In the genomic region with DNA sequence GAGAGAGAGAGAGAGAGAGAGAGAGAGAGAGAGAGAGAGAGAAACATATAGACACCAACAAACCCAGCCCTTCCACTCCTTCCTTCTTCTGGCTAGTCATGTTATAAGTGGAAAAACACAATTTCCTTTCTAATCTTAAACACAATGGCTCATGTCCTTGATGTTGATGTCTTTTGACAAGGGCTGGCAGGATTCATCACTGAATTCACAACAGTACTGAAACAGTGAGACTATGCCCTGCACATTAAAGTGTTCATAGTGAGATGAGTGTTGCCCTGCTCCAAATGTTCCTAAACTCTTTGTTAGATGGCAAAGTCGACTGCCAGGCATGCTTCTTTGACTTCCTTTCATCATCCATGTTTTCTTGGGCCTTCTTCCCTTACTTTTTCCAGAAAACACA, we compare ENCODE assay signal across 22 mouse cellular contexts. TPM values are rescaled to one million over a fixed set of nuclear protein-coding genes. Genes with fewer than 3 reads are reported as not detected.
DNase-seq lines count a peak whose midpoint lies in the region; ATAC-seq and TF ChIP-seq lines count a peak whose summit lies in the region.
"Had no signal": no experiment of that assay in that cellular context is flagged by ENCODE, and none has a peak within 500 bp of the region (broad histone marks: within the 10 kb centered on the region; RNA-seq: fewer than 3 reads in every experiment).

No protein-coding gene starts in this region.

- no peak for TF ChIP-seq CTCF in gastrocnemius, adult 2 months (IDR thresholded peaks at IDR 0.05)
- no peak for TF ChIP-seq CTCF in lung, postnatal 0 days (IDR thresholded peaks at IDR 0.05)

- H3K4me2 ChIP-seq in heart, embryonic 16.5 days (ENCODE audit: low read depth, low read length): no peak overlapping the region
- no peak overlapping the region for H3K4me2 ChIP-seq in lung, postnatal 0 days (replicated peaks; ENCODE audit: low read depth, low read length)
- H3K4me2 ChIP-seq: forebrain, embryonic 12.5 days; midbrain, embryonic 15.5 days; neural tube, embryonic 12.5 days had no signal

- H3K9me3 ChIP-seq in heart, embryonic 16.5 days (replicated peaks; ENCODE audit: control insufficient read depth, low read length): no peaks in the 10 kb centered on the region
- no peaks in the 10 kb centered on the region for H3K9me3 ChIP-seq in lung, postnatal 0 days (ENCODE audit: low read length)
- H3K9me3 ChIP-seq: forebrain, embryonic 12.5 days; midbrain, embryonic 15.5 days; neural tube, embryonic 12.5 days had no signal

- H3K27ac ChIP-seq in gastrocnemius, adult 2 months: peak overlapping the region; percentile 31; the same call in 1 of the 2 replicates
- H3K27ac ChIP-seq in heart, embryonic 16.5 days (ENCODE audit: low read length): peak overlapping the region; percentile 54
- 0 out of 2 replicates have a peak overlapping the region, but pooled peaks have one; percentile 2 for H3K27ac ChIP-seq in lung, postnatal 0 days (ENCODE audit: low read length)
- H3K27ac ChIP-seq: forebrain, embryonic 12.5 days; midbrain, embryonic 15.5 days; neural tube, embryonic 12.5 days had no signal

- H3K27me3 ChIP-seq in heart, embryonic 16.5 days (ENCODE audit: control insufficient read depth, insufficient read depth, low read length): no peaks in the 10 kb centered on the region
- no peaks in the 10 kb centered on the region for H3K27me3 ChIP-seq in lung, postnatal 0 days (replicated peaks; ENCODE audit: insufficient read depth, low read length)
- H3K27me3 ChIP-seq: forebrain, embryonic 12.5 days; midbrain, embryonic 15.5 days; neural tube, embryonic 12.5 days had no signal

- H3K4me1 ChIP-seq in heart, embryonic 16.5 days (ENCODE audit: control insufficient read depth, insufficient read depth, low read length): no peaks in the 10 kb centered on the region
- no peaks in the 10 kb centered on the region; the same call in 1 of the 2 replicates for H3K4me1 ChIP-seq in lung, postnatal 0 days (ENCODE audit: insufficient read depth, low read depth, low read length)
- H3K4me1 ChIP-seq: forebrain, embryonic 12.5 days; midbrain, embryonic 15.5 days; neural tube, embryonic 12.5 days had no signal

- no peak overlapping the region for H3K4me3 ChIP-seq in gastrocnemius, adult 2 months
- no peak overlapping the region for H3K4me3 ChIP-seq in heart, embryonic 16.5 days (ENCODE audit: low read length)
- no peak overlapping the region for H3K4me3 ChIP-seq in lung, postnatal 0 days (ENCODE audit: low read depth, low read length)
- H3K4me3 ChIP-seq: erythroblast, embryonic 14.5 days; forebrain, embryonic 12.5 days; megakaryocyte, embryonic 14.5 days; midbrain, embryonic 15.5 days; neural tube, embryonic 12.5 days had no signal

- intact Hi-C loops in gastrocnemius, adult 2 months (cut with DNase I): no loop called here
- intact Hi-C loops in gastrocnemius, postnatal 14 days (cut with DNase I; ENCODE audit: low total_unique reads): no loop called here
- intact Hi-C loops in heart, postnatal 10 days (cut with DNase I): no loop called here

- DNase-seq in gastrocnemius, adult 2 months: no peak
- DNase-seq in gastrocnemius, postnatal 14 days: no peak
- no peak for DNase-seq in heart, postnatal 10 days
- peak; percentile 39 for DNase-seq in lung, postnatal 0 days (ENCODE audit: low spot score)
- DNase-seq in lung, postnatal 14 days: no peak
- peak; percentile 46 for DNase-seq in retina, postnatal 1 day
- no peak for DNase-seq in cerebellum, adult 11 months
- DNase-seq: adrenal gland, postnatal 25 days; cerebellum, postnatal 10 days had no signal

- WGBS in heart, embryonic 16.5 days: 26% methylated on average over 1 of the region's 1 CpGs
- 29% methylated on average over 1 of the region's 1 CpGs for WGBS in lung, postnatal 0 days

- ATAC-seq in heart, embryonic 16.5 days (replicated peaks; ENCODE audit: extremely low read depth, insufficient read depth, low FRiP score): no peak
- peak; percentile 48 for ATAC-seq in lung, postnatal 0 days
- ATAC-seq: hindbrain, embryonic 16.5 days; intestine, embryonic 16.5 days; midbrain, embryonic 15.5 days had no signal

- peak; percentile 60 for TF ChIP-seq EP300 in lung, postnatal 0 days (IDR thresholded peaks at IDR 0.05)

- no peak overlapping the region for H3K9ac ChIP-seq in heart, embryonic 16.5 days (ENCODE audit: low read length)
- H3K9ac ChIP-seq in lung, postnatal 0 days (replicated peaks; ENCODE audit: low read depth): no peak overlapping the region
- H3K9ac ChIP-seq: forebrain, embryonic 12.5 days; midbrain, embryonic 15.5 days; neural tube, embryonic 12.5 days had no signal

- H3K36me3 ChIP-seq in heart, embryonic 16.5 days (ENCODE audit: control insufficient read depth, insufficient read depth): no peaks in the 10 kb centered on the region
- no peaks in the 10 kb centered on the region for H3K36me3 ChIP-seq in lung, postnatal 0 days (ENCODE audit: insufficient read depth, low read length)
- H3K36me3 ChIP-seq: forebrain, embryonic 12.5 days; midbrain, embryonic 15.5 days; neural tube, embryonic 12.5 days had no signal

RNA-seq across cellular contexts. Expression of a gene that starts 29.9 kb away (rescaled TPM):
- total RNA-seq in gastrocnemius, adult 2 months (2021): under 1 TPM; 0.28 to 0.47 TPM
- total RNA-seq in gastrocnemius, postnatal 14 days (2021): under 1 TPM; 0.20 to 0.43 TPM
- 0.34 and 0.38 TPM in 2 replicates for polyA plus RNA-seq in heart, embryonic 16.5 days (2015; fragmentation: Nextera tagmentation; extraction: Ambion mirVana)
- total RNA-seq in heart, postnatal 10 days (2021): under 1 TPM; 0.77 to 0.89 TPM
- 0.56 and 0.77 TPM in 2 replicates for polyA plus RNA-seq in lung, postnatal 0 days (2015; fragmentation: Nextera tagmentation; extraction: Ambion mirVana)
- total RNA-seq: adrenal gland, postnatal 25 days; gastrocnemius, adult 18-20 months; hematopoietic stem cell, adult 5-6 weeks; liver, adult 2 months had no signal
- polyA plus RNA-seq: erythroblast, embryonic 14.5 days; liver, adult 2 months; liver, embryonic 16.5 days; testis, adult 2 months had no signal

RNA-seq across cellular contexts. Expression of a gene that starts 42.8 kb away (rescaled TPM):
- 10 to 100 TPM; 13.0 to 24.0 TPM for total RNA-seq in gastrocnemius, adult 2 months (2021)
- 10 to 100 TPM; 19.3 to 27.9 TPM for total RNA-seq in gastrocnemius, postnatal 14 days (2021)
- 16.6 and 20.3 TPM in 2 replicates for polyA plus RNA-seq in heart, embryonic 16.5 days (2015; fragmentation: Nextera tagmentation; extraction: Ambion mirVana)
- total RNA-seq in heart, postnatal 10 days (2021): 10 to 100 TPM; 54.0 to 55.4 TPM
- 227 and 232 TPM in 2 replicates for polyA plus RNA-seq in lung, postnatal 0 days (2015; fragmentation: Nextera tagmentation; extraction: Ambion mirVana)
- polyA plus RNA-seq: erythroblast, embryonic 14.5 days had no signal

Comparison
In these comparisons a context has a peak if more than half of its experiments do, and no peak if none do; other contexts are left out.
1. DNase-seq: peak in lung, postnatal 0 days (single experiment) and retina, postnatal 1 day (single experiment); none in gastrocnemius, adult 2 months (single experiment), gastrocnemius, postnatal 14 days (single experiment), heart, postnatal 10 days (0 of 2), lung, postnatal 14 days (single experiment) and cerebellum, adult 11 months (single experiment).
2. H3K27ac ChIP-seq: peak in every context shown above with its lines; median percentile 54 in heart, embryonic 16.5 days; 31 in gastrocnemius, adult 2 months; 2 in lung, postnatal 0 days.